Mouse (Mus musculus) adipocyte (in vitro differentiated cells): ENCODE results near the gene A4gnt.

Experiments
- DNase-seq: peaks from one replicate; pipeline ENCODE4 v3.0.0-alpha.2; 2016; ENCODE audit warnings: low spot score

The A4gnt gene

DNA sequence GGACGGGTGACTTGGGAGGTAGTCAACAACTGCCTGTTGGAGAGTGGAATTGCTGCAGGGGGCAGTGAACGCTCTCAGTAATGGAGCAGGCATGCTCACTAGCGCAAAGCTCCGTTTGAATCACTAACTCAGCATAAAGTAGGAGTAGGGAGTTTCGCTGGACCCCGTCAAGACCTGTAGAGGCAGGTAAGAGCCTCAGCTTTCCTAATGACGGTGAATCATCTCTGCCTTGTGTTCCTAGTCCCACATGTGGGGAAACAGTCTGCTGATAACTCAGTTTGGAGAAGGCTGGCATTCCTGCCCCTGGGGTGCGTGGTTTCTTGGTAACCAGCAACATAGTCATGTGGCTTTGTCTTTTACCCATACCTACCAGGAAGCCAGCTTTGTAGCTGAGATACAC lies 20.0 kb downstream of the A4gnt start:
- DNase-seq, result peak; percentile 27

GRCm38 (mm10) chr9:99636776-99637175 lies 24.5 kb downstream of the A4gnt start:
- DNase-seq, result no peak

- DNase-seq, result no peak
Measured at GRCm38 (mm10) chr9:99637227-99637626, 24.9 kb downstream of the A4gnt start.

DNA sequence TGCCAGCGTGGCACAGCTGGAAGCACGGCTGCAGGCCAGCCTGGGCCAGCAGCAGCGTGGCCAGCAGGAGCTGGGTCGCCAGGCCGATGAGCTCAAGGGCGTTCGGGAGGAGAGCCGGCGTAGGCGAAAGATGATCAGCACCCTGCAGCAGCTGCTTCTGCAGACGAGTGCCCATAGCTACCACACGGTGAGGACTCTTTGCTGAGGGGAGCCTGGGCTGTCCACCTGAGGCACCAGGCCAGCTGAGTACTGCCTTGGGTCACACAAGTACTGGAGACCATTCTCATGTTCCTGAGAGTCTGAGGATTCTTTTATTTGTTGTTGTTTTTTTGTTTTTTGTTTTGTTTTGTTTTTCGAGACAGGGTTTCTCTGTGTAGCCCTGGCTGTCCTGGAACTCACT lies 25.4 kb downstream of the A4gnt start:
- no peak for DNase-seq

DNA sequence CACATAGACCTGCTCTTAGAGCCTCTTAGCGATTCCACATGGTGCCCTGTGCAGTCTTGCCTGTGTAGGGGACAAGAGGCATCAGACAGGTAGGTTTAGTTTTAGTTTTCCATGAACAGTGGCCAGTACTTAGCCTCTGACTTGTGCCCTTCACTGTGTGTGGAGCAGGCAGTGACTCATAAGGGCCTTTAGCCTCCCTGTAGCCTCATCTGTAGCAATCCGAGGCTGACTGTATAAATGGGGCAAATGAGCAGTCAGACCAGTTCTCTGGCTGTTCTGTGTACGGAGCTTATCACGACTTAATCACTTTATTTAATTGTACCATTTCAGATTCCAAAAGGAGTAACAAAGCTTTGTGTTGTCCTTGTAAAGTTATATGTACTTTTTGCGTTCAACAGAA lies 27.7 kb downstream of the A4gnt start:
- DNase-seq, result peak; percentile 49

DNA sequence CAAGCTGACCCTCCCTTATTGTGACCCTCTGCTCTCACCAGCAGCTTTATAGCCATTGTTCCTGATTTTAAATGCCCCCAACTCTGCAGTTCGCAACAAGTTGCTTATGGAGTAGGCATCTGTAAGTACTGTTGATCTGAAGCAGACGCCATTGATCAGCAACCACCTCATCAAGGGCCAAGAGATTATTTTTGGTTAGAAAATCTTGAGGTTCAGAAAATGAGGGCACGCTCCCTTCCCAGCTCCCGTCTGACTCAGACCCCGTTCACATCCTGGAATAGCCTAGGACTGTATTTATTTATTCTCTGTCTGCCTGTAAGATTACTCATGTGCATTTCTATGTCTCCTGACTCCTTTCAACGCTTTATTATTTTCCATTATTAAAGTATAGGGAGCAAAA lies 33.1 kb downstream of the A4gnt start:
- DNase-seq, result no peak

GRCm38 (mm10) chr9:99646102-99646501 lies 33.8 kb downstream of the A4gnt start:
- DNase-seq, result peak; percentile 13

GRCm38 (mm10) chr9:99660756-99661155 lies 48.5 kb downstream of the A4gnt start:
- DNase-seq, result no peak

DNA sequence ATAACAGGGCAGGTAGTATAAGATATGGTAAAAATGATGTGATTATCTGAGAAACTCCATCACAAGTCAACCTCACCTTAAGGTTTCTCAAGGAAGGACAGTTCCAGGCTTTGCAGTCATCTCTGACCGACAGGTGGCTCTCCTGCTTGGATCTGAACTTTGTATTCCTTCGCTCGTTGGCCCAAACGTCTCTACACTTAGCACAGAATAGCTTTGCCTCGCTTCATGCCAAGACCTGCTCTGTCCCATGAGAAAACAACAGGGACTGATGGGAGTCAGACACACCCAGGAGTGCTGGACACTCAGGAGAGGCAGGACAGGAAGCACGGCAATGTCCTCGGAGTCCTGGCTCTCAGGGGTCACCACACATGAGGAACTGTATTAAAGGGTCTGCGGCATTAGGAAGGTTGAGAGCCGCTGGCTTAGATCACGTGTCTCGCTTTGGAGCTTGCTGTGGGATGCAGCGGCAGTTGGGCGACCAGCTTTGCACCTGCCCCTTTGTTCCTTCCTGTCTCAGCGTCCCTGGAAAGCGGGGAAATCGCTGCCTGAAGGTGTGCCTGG lies 49.4 kb downstream of the A4gnt start:
- DNase-seq, result no peak

GRCm38 (mm10) chr9:99662406-99662805 lies 50.1 kb downstream of the A4gnt start:
- DNase-seq, result peak; percentile 79

GRCm38 (mm10) chr9:99662887-99663286 lies 50.6 kb downstream of the A4gnt start:
- DNase-seq, result no peak

DNA sequence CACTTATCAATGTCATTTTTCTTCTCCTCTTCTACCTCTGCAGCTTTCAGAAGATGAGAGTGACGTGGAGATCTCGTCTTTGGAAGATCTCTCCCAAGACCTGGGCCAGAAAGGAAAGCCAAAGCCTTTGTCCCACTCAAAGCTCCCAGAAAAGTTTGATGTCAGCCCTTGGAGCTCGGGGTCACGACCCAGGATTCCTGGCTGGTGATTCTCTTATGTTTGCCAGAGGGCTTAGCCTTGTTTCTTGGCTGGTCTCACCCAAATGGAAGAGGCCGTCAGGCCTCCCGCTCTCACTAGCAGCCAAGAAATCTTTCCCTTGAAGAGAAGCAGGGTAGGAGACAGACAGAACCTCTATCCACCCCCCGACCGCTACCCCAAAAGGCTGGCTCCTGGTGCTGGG lies 55.3 kb downstream of the A4gnt start:
- peak; percentile 85 for DNase-seq

DNA sequence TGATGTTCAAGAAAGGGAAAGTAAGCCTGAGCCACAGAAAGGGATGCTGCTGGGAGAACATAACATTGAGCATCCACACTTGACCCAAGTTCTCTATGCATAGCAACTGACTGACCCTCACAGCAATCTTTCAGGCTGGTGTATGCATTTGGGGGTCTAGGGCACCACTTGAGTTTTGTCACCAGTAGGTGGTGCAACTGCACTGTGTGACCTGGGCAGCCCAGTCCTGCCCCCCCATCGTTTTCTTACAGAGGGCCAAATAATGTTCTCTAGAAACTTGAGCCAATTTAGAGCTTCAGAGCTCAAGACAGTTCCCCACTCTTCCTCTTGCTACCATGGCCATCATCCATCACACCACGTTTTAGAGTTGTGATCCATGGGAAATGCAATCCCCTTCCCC lies 59.3 kb downstream of the A4gnt start:
- DNase-seq, result no peak
